Mouse (Mus musculus): ENCODE measurements around the gene Ninj2.

Ninj2 gene

GRCm38 (mm10) chr6:120206586-120206985 lies 113.4 kb downstream of the Ninj2 start:
- DNase-seq = no peak

DNA sequence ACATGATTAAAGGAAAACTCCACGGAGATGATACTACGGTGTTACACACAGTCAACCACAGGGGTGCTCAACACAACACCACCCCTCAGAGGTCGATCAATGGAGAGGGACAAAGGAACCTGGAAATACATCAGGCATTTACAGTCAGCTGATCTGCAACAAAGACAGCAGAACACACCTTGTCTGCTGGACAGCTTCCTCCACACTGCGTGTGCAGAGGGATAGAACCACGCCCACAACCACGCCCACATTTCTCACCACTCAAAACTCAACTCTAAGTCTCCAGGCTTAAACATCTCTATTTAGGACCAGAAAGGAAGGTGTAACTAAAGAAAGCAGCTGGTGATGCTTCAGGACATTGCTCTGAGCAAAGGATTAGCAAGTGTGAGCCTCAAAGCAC lies 118.4 kb downstream of the Ninj2 start:
- DNase-seq = peak; percentile 74

GRCm38 (mm10) chr6:120216702-120217101 lies 123.6 kb downstream of the Ninj2 start:
- DNase-seq = peak; percentile 74

DNA sequence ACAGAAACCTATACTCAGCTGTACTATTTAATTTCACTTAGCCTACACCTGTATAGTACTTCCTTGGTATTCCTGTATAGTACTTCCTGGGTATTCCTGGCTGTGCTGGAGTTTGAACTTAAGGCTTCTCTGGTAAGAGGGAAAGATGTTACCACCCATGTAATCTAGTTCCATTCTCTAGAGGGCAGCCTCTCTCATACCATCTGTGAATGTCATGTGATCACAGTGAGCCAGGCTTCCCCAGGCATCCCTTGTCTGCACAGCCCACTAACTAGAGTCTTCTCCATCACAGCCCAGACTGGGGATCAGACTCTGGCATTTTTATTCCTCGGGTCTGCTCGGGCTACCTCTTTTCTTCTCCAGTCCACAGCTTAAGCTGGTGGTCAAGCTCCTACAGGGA lies 126.1 kb downstream of the Ninj2 start:
- no peak for DNase-seq

DNA sequence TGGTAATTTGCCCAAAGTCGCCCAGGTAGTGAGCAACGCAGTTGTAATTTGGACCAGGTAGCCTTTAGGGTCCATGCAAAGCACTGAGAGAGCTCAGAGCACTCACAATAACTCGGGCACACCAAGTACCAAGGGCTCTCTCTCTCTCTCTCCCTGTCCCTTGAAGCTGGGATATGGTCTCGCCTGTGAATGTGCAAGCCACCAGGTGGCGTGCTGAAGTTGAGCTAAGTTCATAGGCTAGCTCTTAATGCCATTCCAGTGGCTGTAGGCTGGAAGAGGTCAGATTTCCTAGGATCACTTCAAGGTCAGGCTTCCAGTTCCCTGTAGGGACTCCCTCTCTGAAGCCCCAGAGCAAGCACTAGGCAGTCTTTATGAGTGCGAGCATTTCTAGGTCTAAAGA lies 129.5 kb downstream of the Ninj2 start:
- peak; percentile 69 for DNase-seq

DNA sequence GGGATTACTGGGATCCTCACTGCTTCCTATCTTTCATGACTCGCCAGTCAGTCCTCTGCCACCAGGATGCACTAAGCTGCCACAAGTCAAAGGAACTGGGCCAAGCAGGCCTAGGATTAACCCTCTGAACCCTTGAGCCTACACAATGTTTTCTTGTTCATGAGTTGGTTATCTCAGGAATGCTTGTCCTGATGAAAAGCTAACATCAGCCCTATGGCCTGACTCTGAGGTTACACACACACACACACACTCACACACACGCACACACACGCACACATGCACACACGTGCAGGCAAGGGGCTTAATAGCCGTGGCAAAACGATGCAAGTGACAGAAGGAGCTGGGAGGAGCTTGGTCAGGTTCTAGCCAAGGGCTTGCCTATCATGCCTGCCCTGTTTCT lies 132.2 kb downstream of the Ninj2 start:
- no peak for DNase-seq

DNA sequence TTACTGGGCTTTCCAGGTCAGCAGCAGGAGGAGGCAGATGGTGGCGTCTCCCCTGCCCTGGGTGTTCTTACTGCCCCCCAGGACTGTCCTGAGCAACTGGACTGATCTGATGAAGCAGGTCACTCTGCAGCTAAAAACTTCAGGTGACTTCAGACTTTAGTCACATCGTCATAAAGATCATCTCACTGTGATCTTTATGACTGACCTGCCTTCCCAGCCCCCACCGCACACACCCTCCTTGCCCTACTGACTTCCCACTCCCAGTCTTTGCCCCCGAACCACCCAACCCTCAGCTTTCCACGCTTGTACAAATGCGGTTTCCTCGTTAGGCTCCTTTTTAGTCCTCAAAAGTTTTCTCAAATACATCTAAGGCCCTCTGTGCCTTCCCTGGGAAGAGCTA lies 133.9 kb downstream of the Ninj2 start:
- no peak for DNase-seq

DNA sequence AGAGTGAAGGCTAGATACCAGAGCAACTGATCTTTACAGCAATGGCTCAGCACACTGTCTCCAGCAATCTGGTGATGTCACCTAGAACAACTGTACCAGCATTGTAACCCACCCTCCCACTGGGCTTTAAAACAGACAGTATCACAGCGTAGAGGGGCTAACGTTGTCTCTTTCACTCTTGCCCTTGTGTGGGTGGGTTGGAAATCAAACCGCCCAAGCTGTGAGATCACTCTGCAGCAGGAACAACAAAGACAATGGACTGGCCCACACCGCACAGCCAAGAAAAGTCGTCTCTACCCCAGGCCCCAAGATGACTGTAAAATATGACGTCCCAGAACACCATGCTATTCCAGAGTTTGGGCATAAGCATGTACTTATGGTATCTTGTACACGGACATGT lies 136.7 kb downstream of the Ninj2 start:
- no peak for DNase-seq

DNA sequence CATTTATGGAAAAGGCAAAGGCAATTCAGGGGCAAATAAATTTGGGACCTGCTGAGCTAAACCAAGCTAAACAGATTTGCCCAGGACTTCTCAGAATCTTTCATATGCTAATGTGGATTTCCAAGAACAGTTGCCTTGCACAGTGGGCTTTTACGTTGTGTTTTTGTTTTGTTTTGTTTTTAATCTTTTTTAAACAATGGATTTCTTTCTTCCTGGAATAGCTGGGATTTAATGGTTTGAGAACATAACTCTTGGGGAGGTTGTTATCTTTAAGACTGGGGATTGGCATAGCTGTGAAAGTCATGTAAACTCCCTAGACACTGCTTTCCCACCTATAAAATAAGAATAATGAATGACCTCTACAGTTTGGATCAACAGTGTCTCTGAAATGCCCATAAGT lies 137.3 kb downstream of the Ninj2 start:
- no peak for DNase-seq

- DNase-seq = no peak
Measured at GRCm38 (mm10) chr6:120232885-120233284, 139.7 kb downstream of the Ninj2 start.

DNA sequence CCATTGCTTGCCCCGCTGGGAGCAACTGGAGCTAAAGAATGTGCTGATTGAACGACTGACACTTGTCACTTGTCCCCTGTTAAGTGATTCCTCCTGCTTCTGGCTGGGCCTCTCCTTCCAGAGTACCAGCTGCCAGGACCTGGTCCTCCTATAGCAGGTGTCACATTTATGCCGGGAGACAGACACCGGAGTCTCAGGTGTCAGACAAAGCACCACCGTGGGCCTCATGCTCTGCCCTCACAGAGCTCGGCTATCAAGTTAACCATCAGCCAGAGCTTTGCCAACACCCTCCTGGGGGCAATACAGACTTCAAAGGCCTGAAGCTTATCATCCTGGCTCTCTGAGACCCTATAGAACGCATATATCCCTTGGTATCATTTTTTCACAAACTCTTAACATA lies 142.7 kb downstream of the Ninj2 start:
- no peak for DNase-seq

GRCm38 (mm10) chr6:120240461-120240860 lies 147.3 kb downstream of the Ninj2 start:
- no peak for DNase-seq

- DNase-seq = no peak
Measured at GRCm38 (mm10) chr6:120241453-120241852, 148.3 kb downstream of the Ninj2 start.

GRCm38 (mm10) chr6:120242530-120242929 lies 149.4 kb downstream of the Ninj2 start:
- no peak for DNase-seq

- DNase-seq = no peak
Measured at GRCm38 (mm10) chr6:120243250-120243649, 150.1 kb downstream of the Ninj2 start.

- DNase-seq = no peak
Measured at GRCm38 (mm10) chr6:120246676-120247075, 153.5 kb downstream of the Ninj2 start.

- no peak for DNase-seq
Measured at GRCm38 (mm10) chr6:120249831-120250230, 156.7 kb downstream of the Ninj2 start.
